Mouse (Mus musculus) olfactory bulb, adult 2 months (tissue): Measurements from ENCODE around the gene Zfp956.

Experiments used
- CTCF ChIP-seq: fragments of 200-500 bp; IDR thresholded peaks from 2 replicates; pipeline ENCODE4 v1.5.1; 2012; ENCODE audit warnings: low read depth, mild to moderate bottlenecking, low read length, moderate library complexity; ENCODE audit not compliant: insufficient read depth
- POLR2A ChIP-seq: fragments of 200-500 bp; IDR thresholded peaks from 2 replicates; pipeline ENCODE4 v1.6.1; 2012; ENCODE audit warnings: mild to moderate bottlenecking, low read depth, low read length, moderate library complexity; ENCODE audit not compliant: insufficient read depth

DNA sequence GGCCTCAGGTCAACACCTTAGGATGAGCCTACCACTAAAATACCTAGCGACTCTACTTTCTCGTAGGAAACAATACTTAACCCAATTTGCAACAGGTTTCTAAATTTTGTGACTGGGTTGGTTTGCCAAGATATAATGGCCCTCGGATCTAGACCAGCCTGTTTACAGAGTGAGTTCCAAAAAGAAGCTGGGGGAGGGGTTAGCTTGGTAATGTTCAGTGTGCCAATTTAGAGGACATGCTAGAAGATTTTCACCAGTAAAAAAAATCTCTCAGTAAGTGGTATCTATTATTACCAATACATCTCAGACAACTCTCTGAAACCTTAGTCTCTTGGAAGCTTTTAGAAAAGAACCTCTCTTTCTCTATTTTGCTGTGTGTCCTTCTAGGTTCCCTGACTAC is 9.5 kb upstream of the Zfp956 start:
- no peak for TF ChIP-seq CTCF
- TF ChIP-seq POLR2A, result no peak
